Mouse (Mus musculus) G1E (cell line): Measurements from ENCODE around the gene Hoxc5.

Experiments
- CTCF ChIP-seq: IDR thresholded peaks from 2 replicates; pipeline ENCODE4 v1.5.1; 2012; ENCODE audit warnings: low read depth, low read length, inconsistent platforms, mixed read lengths
- GATA1 ChIP-seq: IDR thresholded peaks from 2 replicates; pipeline ENCODE4 v1.6.1; 2012; ENCODE audit warnings: borderline replicate concordance, low read length, inconsistent platforms, mixed read lengths
- GATA2 ChIP-seq: IDR thresholded peaks from 2 replicates; pipeline ENCODE4 v1.6.1; 2012; ENCODE audit warnings: low read depth, low read length, inconsistent platforms, borderline replicate concordance
- POLR2AphosphoS5 ChIP-seq: IDR thresholded peaks from 2 replicates; pipeline ENCODE4 v1.6.1; 2012; ENCODE audit warnings: low read depth, low read length, inconsistent platforms; ENCODE audit not compliant: insufficient replicate concordance
- TAL1 ChIP-seq: conservative IDR thresholded peaks from 2 replicates; pipeline ENCODE4 v1.6.1; 2012; ENCODE audit warnings: low read depth, low read length, inconsistent platforms, mixed read lengths

DNA sequence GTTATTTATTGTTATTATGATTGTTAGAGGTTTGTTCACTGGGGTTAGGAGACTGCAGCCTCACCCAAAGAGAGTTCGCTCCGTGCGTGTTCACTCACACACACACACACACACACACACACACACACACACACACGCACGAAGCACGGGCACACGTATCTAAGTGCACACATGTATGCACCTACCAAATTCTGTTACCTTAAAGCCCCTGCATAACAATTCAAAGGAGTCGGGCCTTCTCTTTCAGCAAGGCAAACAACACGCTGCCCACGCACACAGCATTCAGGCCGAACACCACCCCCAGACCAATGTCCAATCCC, 92.7 kb downstream of the Hoxc5 start:
- no peak for TF ChIP-seq CTCF
- TF ChIP-seq TAL1: no peak
- TF ChIP-seq GATA2: no peak
- TF ChIP-seq GATA1: no peak
- no peak for TF ChIP-seq POLR2AphosphoS5
